Mouse (Mus musculus): ENCODE measurements around the gene Vac14.

Vac14 gene

GRCm38 (mm10) chr8:110713073-110713472, 94.7 kb downstream of the Vac14 start:
- intact Hi-C loops (cut with DNase I) = loop anchor here (5.0 kb wide), 1 partner anchor 441 kb away; no protein-coding TSS in a partner anchor

GRCm38 (mm10) chr8:110714827-110715519, 96.6 kb downstream of the Vac14 start:
- intact Hi-C loops (cut with DNase I) = loop anchor here (5.0 kb wide), 1 partner anchor 443 kb away; no protein-coding TSS in a partner anchor

- intact Hi-C loops (cut with DNase I) = no loop called here
These were observed 97.7 kb downstream of the Vac14 start for GRCm38 (mm10) chr8:110716075-110716474.

- intact Hi-C loops (cut with DNase I) = no loop called here
These were observed 98.7 kb downstream of the Vac14 start for GRCm38 (mm10) chr8:110717131-110717530.

- intact Hi-C loops (cut with DNase I) = no loop called here
These were observed 100.0 kb downstream of the Vac14 start for GRCm38 (mm10) chr8:110718209-110718968.

GRCm38 (mm10) chr8:110718969-110719670, 100.7 kb downstream of the Vac14 start:
- intact Hi-C loops (cut with DNase I) = no loop called here

GRCm38 (mm10) chr8:110719898-110720653, 101.7 kb downstream of the Vac14 start:
- intact Hi-C loops (cut with DNase I) = no loop called here

- intact Hi-C loops (cut with DNase I) = no loop called here
These were observed 102.6 kb downstream of the Vac14 start, which contains the start of gene Mtss1l for GRCm38 (mm10) chr8:110720685-110721598. TSS of gene Mtss1l (plus strand) at chr8:110721476.

- intact Hi-C loops (cut with DNase I) = no loop called here
These were observed 103.4 kb downstream of the Vac14 start for GRCm38 (mm10) chr8:110721606-110722413.

- intact Hi-C loops (cut with DNase I) = no loop called here
These were observed 104.1 kb downstream of the Vac14 start for GRCm38 (mm10) chr8:110722414-110723011.

GRCm38 (mm10) chr8:110724493-110724892, 106.1 kb downstream of the Vac14 start:
- intact Hi-C loops (cut with DNase I) = no loop called here

GRCm38 (mm10) chr8:110725084-110725838, 106.9 kb downstream of the Vac14 start:
- intact Hi-C loops (cut with DNase I) = no loop called here

- intact Hi-C loops (cut with DNase I) = loop anchor here (1.0 kb wide), 1 partner anchor 81 kb away; no protein-coding TSS in a partner anchor
These were observed 108.5 kb downstream of the Vac14 start for GRCm38 (mm10) chr8:110726893-110727292.

GRCm38 (mm10) chr8:110731346-110731859, 113.0 kb downstream of the Vac14 start:
- intact Hi-C loops (cut with DNase I) = no loop called here

GRCm38 (mm10) chr8:110733036-110733435, 114.7 kb downstream of the Vac14 start:
- intact Hi-C loops (cut with DNase I) = no loop called here

GRCm38 (mm10) chr8:110738591-110739195, 120.3 kb downstream of the Vac14 start:
- intact Hi-C loops (cut with DNase I) = no loop called here

GRCm38 (mm10) chr8:110740629-110741175, 122.3 kb downstream of the Vac14 start:
- intact Hi-C loops (cut with DNase I) = no loop called here

Measured in adrenal gland (tissue).